Mouse (Mus musculus) heart, embryonic 14.5 days (tissue): ENCODE results near the gene Rnf208. TPM values are rescaled to one million over a fixed set of nuclear protein-coding genes. Genes with fewer than 3 reads are reported as not detected.

Experiments used
- ATAC-seq: fragments of 200-750 bp; cut with Nextera tagmentation; 2 replicates; pipeline ENCODE4 v1.8.0; 2017; ENCODE audit warnings: low read depth, moderate TSS enrichment; ENCODE audit not compliant: insufficient number of reproducible peaks, insufficient read depth, low FRiP score
- H3K27ac ChIP-seq, 2 experiments: fragments of 200-500 bp in 1 of 2; fragments of 300-500 bp in 1 of 2; sonication (generic) in 1 of 2; replicated peaks in 1 of 2; 2 replicates each; pipeline ENCODE4 v1.5.1; 2012 to 2014; ENCODE audit warnings: low read depth in 2 of 2, low read length in 2 of 2, control low read depth in 1 of 2, mild to moderate bottlenecking in 1 of 2, mixed read lengths in 1 of 2; ENCODE audit not compliant: control insufficient read depth in 1 of 2, insufficient read depth in 1 of 2
- H3K27me3 ChIP-seq: fragments of 300-500 bp; sonication (generic); 2 replicates; pipeline ENCODE4 v1.6.1; 2014; ENCODE audit warnings: mild to moderate bottlenecking, low read length, control low read depth; ENCODE audit not compliant: control insufficient read depth, insufficient read depth
- H3K36me3 ChIP-seq: fragments of 300-500 bp; sonication (generic); 2 replicates; pipeline ENCODE4 v1.6.1; 2014; ENCODE audit warnings: mild to moderate bottlenecking, control low read depth, low read length, mixed read lengths; ENCODE audit not compliant: control insufficient read depth, insufficient read depth
- H3K4me1 ChIP-seq, 2 experiments: fragments of 200-500 bp in 1 of 2; fragments of 300-500 bp in 1 of 2; sonication (generic) in 1 of 2; 2 replicates each; pipeline ENCODE4 v1.6.1; 2012 to 2014; ENCODE audit warnings: low read length in 2 of 2, control low read depth in 1 of 2, mixed read lengths in 1 of 2; ENCODE audit not compliant: control insufficient read depth in 2 of 2, insufficient read depth in 2 of 2
- H3K4me2 ChIP-seq: fragments of 300-500 bp; sonication (generic); 2 replicates; pipeline ENCODE4 v1.6.1; 2014; ENCODE audit warnings: mild to moderate bottlenecking, low read length
- H3K4me3 ChIP-seq, 2 experiments: fragments of 200-500 bp in 1 of 2; fragments of 300-500 bp in 1 of 2; sonication (generic) in 1 of 2; 2 replicates each; pipeline ENCODE4 v1.5.1; 2012 to 2014; ENCODE audit warnings: low read length in 2 of 2, mild to moderate bottlenecking in 2 of 2, control low read depth in 1 of 2, low read depth in 1 of 2, moderate library complexity in 1 of 2; ENCODE audit not compliant: control insufficient read depth in 1 of 2, insufficient read depth in 1 of 2
- H3K9ac ChIP-seq: fragments of 300-500 bp; sonication (generic); 2 replicates; pipeline ENCODE4 v1.6.1; 2014; ENCODE audit warnings: mild to moderate bottlenecking, low read length
- H3K9me3 ChIP-seq: fragments of 300-500 bp; sonication (generic); 2 replicates; pipeline ENCODE4 v1.6.1; 2016; ENCODE audit warnings: low read length, control low read depth; ENCODE audit not compliant: control insufficient read depth
- WGBS: fragments of 180-500 bp; shearing (Covaris S2); extraction: QIAGEN DNeasy Blood & Tissue Kit; methylation state at CpG from one replicate; pipeline ENCODE4 v1.1.7; 2014; 5-methylcytosine and 5-hydroxymethylcytosine counted together
- polyA plus RNA-seq: library from polyadenylated mRNA; unstranded; fragments of >200 nt; fragmentation: Nextera tagmentation; extraction: Ambion mirVana; gene quantifications from 2 replicates; pipeline ENCODE4 v1.2.1, GENCODE M21; 2014

Rnf208 gene
- polyA plus RNA-seq, 1 experiment from 2014 or later = 8.0 TPM

DNA sequence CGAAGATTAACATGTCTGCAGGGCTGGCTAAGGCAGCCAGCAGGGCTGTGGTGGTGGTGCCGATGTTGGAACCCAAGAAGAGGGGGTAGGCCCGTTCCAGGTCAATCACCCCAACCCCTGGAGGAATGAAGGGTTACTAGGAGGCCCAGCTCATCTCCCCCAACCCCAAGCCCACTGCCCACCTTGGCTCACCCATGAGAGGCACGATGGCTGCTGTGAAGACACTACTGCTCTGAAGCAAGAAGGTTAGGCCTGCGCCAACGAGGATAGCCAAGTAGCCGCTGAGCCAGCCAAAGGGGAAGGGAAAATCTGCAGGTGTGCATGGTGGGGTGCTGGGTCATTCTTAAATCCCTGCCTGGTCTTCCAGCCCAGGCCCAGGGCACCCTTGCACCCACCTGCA lies 11.5 kb upstream of the Rnf208 start:
- Histone ChIP-seq H3K27me3 (peaks cover 27% of the 10 kb centered on the region), H3K4me3 (no peak overlapping the region), H3K4me1 (peaks cover 3 to 14% of the 10 kb centered on the region in 2 experiments), H3K9ac (no peak overlapping the region), H3K9me3 (no peaks in the 10 kb centered on the region), H3K27ac (no peak overlapping the region), H3K36me3 (no peaks in the 10 kb centered on the region), H3K4me2 (no peak overlapping the region)
- no peak for ATAC-seq
- 82% methylated on average over 7 of the region's 7 CpGs for WGBS

DNA sequence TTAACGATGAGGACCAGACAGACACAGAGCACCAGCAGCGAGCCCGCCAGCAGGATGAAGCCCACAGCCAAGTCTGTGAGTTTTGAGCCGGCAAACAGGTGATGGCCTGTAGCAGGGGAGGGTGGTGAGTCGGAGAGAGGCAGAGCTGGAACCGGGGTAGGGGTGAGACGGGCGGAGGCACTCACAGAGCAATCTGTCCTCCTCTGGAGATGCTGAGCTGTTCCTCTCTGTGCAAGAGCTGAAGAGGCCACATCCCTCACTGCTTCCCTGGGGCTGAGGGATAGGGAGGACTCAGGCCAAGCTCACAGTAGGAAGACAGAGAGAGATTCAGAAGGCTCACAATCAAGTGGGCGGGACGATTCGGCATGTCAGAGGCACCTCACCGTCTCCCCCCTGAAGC lies 11.0 kb upstream of the Rnf208 start:
- peaks cover 27% of the 10 kb centered on the region for H3K27me3 ChIP-seq
- 45% methylated on average over 12 of the region's 12 CpGs for WGBS
- no peaks in the 10 kb centered on the region for H3K9me3 ChIP-seq
- H3K9ac ChIP-seq = no peak overlapping the region
- no peak overlapping the region for H3K4me3 ChIP-seq
- no peaks in the 10 kb centered on the region for H3K36me3 ChIP-seq
- H3K4me2 ChIP-seq = no peak overlapping the region
- H3K27ac ChIP-seq = no peak overlapping the region
- H3K4me1 ChIP-seq = peaks cover 3 to 10% of the 10 kb centered on the region in 2 experiments; a peak in 3 of 4 replicates
- no peak for ATAC-seq

DNA sequence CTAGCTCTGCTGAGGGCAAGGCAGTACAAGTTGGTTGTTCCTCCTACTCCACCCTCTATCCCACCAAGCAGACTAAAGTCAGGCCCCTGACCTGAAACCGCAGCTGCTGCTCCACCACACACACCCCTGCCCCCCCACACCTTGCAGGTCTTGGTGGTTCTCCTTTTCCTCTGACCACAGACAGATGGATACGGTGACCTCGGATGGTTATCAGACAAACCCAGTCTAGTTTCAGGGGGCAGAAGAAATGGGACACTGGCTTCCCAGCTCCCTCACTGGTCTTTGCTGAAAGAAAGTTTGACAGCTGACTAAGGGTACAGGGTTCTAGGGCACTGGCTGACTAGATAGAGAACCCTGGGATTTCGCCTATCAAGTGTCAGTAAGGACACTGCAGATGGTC lies 8.6 kb upstream of the Rnf208 start:
- ATAC-seq = no peak
- no peak overlapping the region for H3K4me3 ChIP-seq
- H3K27ac ChIP-seq = no peak overlapping the region
- no peaks in the 10 kb centered on the region for H3K9me3 ChIP-seq
- no peak overlapping the region for H3K9ac ChIP-seq
- WGBS = 73% methylated on average over 4 of the region's 4 CpGs
- H3K27me3 ChIP-seq = peaks cover 27% of the 10 kb centered on the region
- H3K4me1 ChIP-seq = peaks cover 3 to 4% of the 10 kb centered on the region in 2 experiments; a peak in 2 of 4 replicates
- no peaks in the 10 kb centered on the region for H3K36me3 ChIP-seq
- no peak overlapping the region for H3K4me2 ChIP-seq

DNA sequence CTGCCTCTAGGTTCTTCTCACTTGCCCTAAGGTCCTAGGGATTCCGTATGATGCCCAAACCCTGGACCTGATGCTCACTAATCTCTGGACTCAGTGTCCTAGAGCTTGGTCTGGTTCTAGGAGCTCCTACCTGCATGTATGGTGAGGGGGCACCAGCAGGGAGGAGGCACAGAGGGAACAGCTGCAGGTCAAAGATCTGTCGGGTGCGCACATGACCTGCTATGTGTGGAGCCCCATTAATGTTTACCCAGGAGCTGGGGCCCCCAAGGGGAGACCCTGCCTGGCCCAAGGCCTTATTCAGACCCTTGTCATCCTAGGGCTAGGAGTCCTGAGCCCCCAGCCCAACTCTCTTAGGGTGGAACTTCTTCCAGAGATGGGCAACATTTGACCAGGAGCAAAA lies 8.0 kb upstream of the Rnf208 start, which contains the start of gene Slc34a3:
TSS of gene Slc34a3 (minus strand) at position 315 of the 400 bp plus-strand sequence.
- WGBS = 76% methylated on average over 3 of the region's 3 CpGs
- Histone ChIP-seq H3K36me3 (no peaks in the 10 kb centered on the region), H3K27me3 (peaks cover 27% of the 10 kb centered on the region)

DNA sequence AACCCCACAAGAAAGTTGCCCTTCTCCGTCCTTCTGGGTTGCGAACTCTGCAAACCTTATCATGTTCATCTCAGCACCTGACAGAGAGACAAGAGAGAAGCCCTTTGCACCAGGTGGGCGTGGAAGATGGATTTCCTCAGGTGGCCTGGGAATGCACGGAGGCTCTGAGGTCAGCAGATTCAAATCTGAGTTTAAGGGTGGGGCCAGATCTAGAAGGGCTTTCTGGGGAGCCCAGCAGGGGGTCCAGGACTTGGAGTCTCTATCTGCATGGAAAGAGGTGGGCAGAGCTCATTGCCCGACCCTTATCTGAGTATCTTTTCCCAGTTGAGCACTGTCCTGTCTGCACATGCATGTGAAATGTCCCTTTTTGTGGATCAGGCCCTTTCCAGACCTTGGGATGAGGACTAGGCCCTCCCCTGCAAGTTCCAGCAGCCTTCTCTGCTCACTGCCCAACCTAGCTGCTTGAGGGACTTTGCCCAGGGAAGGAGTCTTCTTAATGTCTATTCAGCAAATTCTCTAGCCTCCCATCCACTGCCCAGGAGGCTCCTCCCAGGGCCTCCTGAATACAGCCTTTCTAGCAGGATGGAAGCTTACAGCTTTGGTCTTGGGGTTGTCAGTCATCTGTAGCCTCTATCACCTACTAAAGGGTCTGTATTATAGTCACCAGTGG lies 7.4 kb upstream of the Rnf208 start:
- Histone ChIP-seq H3K9ac (no peak overlapping the region), H3K36me3 (no peaks in the 10 kb centered on the region), H3K4me3 (no peak overlapping the region), H3K27me3 (peaks cover 27% of the 10 kb centered on the region), H3K27ac (no peak overlapping the region), H3K4me1 (no peaks in the 10 kb centered on the region), H3K4me2 (no peak overlapping the region), H3K9me3 (no peaks in the 10 kb centered on the region)
- WGBS = 61% methylated on average over 5 of the region's 5 CpGs
- no peak for ATAC-seq

More for the DNA sequence above, 8.0 kb upstream of the Rnf208 start, which contains the start of gene Slc34a3:
- Histone ChIP-seq H3K4me3 (no peak within 1 kb of the TSS), H3K4me2 (no peak within 1 kb of the TSS), H3K9ac (no peak within 1 kb of the TSS), H3K9me3 (no peaks in the 10 kb centered on the region), H3K27ac (no peak within 1 kb of the TSS), H3K4me1 (0 out of 4 replicates have a peak, but pooled peaks cover 0 to under 1% of the 10 kb centered on the region in 2 experiments)
- no peak for ATAC-seq

DNA sequence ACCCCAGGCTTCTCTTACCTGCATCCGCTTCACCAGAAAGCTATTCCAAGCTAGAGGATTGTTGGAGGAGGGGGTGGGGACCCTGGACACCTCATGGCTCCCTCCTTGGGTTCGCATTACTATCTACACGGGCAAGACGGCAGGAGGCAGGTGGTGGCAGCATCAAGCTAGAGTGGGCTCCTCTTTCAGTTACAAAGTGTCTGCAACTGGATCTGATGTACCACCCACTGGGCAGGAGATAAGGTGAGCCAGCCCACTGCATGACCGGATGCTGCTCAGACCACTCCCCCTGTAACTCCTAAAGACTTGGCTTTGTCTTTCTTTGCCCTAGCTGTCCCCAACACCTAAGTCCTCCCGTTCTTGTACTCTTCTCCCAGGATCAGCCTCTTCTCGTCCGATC lies 5.4 kb upstream of the Rnf208 start, which contains the start of gene Rnf224:
TSS of gene Rnf224 (minus strand) at position 174 of the 400 bp plus-strand sequence.
- no peaks in the 10 kb centered on the region for H3K9me3 ChIP-seq
- peaks cover 7% of the 10 kb centered on the region in 2 experiments for H3K4me1 ChIP-seq
- H3K4me3 ChIP-seq = no peak within 1 kb of the TSS
- no peaks in the 10 kb centered on the region for H3K36me3 ChIP-seq
- ATAC-seq = no peak
- no peak within 1 kb of the TSS for H3K9ac ChIP-seq
- WGBS = 22% methylated on average over 8 of the region's 8 CpGs
- no peak within 1 kb of the TSS for H3K4me2 ChIP-seq
- peaks cover 17% of the 10 kb centered on the region for H3K27me3 ChIP-seq
- H3K27ac ChIP-seq = no peak within 1 kb of the TSS

DNA sequence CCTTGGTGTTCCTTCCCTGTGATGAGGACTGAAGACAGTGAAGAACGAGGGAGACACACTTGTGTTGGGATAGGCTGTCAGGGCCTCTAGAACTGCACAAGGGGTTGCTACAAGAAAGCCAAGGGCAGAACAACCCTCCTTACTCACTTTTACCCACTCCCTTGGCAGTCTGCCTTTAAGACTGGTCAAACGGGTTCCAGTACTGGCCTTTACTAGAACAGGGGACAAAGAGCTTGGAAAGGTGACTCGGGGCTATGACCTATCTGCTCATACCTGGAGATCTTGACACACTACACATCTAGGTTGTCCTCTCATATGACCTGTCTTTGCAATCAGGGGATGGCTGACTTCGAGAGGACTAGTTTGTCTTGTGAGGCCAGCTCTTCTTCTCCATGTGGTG lies 4.5 kb upstream of the Rnf208 start:
- Histone ChIP-seq H3K27me3 (peaks cover 21% of the 10 kb centered on the region), H3K4me3 (no peak overlapping the region), H3K36me3 (no peaks in the 10 kb centered on the region), H3K27ac (no peak overlapping the region), H3K9ac (no peak overlapping the region), H3K9me3 (no peaks in the 10 kb centered on the region), H3K4me1 (peaks cover 8 to 14% of the 10 kb centered on the region in 2 experiments), H3K4me2 (no peak overlapping the region)
- WGBS = 53% methylated on average over 4 of the region's 4 CpGs
- ATAC-seq = no peak

DNA sequence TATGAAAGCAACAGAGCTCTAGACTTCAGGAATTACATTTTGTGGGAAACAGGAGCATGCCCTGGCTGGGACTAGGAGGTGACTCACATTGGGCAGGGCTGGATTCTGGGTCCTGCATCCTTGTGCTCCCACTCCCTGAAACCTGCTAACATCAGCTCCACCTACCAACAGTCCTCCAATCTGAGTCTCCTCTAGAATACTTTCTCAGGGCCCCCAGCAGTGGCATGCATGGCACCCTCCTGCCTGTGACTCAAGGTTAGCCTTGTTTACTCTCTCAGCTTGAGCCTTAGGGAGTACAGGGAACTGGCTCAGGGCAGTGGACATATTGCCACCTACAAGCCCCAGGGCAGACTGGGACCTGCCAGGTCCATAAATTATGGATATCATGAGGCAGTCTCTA lies 3.9 kb upstream of the Rnf208 start:
- Histone ChIP-seq H3K27ac (no peak overlapping the region), H3K9ac (no peak overlapping the region), H3K36me3 (no peaks in the 10 kb centered on the region), H3K4me3 (no peak overlapping the region), H3K4me2 (no peak overlapping the region), H3K27me3 (peaks cover 27% of the 10 kb centered on the region), H3K9me3 (no peaks in the 10 kb centered on the region), H3K4me1 (peaks cover 8 to 18% of the 10 kb centered on the region in 2 experiments)
- no peak for ATAC-seq
